Mouse (Mus musculus) lung, adult 2 months (tissue): ENCODE results near the gene Rpl5. TPM values are rescaled to one million over a fixed set of nuclear protein-coding genes. Genes with fewer than 3 reads are reported as not detected.
"Not testable (repeated sequence)": the region's sequence is repeated elsewhere in the genome, so short reads cannot be mapped to it uniquely, and the experiment has no call there.

Experiments used
- DNase-seq: peaks from one replicate; pipeline ENCODE4 v3.0.0; 2022
- H3K4me1 ChIP-seq: fragments of 200-500 bp; 2 replicates; pipeline ENCODE4 v1.6.1; 2011; ENCODE audit warnings: low read length; ENCODE audit not compliant: control insufficient read depth, insufficient read depth
- H3K4me3 ChIP-seq: fragments of 200-500 bp; replicated peaks from 2 replicates; pipeline ENCODE3; 2011; ENCODE audit warnings: low read depth, mild to moderate bottlenecking, control low read depth, low read length; ENCODE audit errors: extremely low read depth
- CTCF ChIP-seq: fragments of 200-500 bp; IDR thresholded peaks from 2 replicates; pipeline ENCODE4 v1.5.1; 2011; ENCODE audit warnings: mild to moderate bottlenecking, low read length, control low read depth; ENCODE audit not compliant: insufficient read depth
- POLR2A ChIP-seq: fragments of 200-500 bp; IDR thresholded peaks from 2 replicates; pipeline ENCODE4 v1.6.1; 2011; ENCODE audit warnings: low read depth, mild to moderate bottlenecking, control low read depth, low read length, borderline replicate concordance; ENCODE audit errors: extremely low read depth
- WGBS: fragments of 180-500 bp; shearing (Covaris S2); methylation state at CpG from one replicate; pipeline ENCODE4 v1.1.7; 2018; 5-methylcytosine and 5-hydroxymethylcytosine counted together
- polyA plus RNA-seq: library from polyadenylated mRNA; depleted of rRNA; stranded (reverse); fragments of >200 nt; gene quantifications from 2 replicates; pipeline ENCODE4 v1.2.3, GENCODE M21; 2012

Rpl5 gene
- polyA plus RNA-seq, 1 experiment = 18.8 TPM

DNA sequence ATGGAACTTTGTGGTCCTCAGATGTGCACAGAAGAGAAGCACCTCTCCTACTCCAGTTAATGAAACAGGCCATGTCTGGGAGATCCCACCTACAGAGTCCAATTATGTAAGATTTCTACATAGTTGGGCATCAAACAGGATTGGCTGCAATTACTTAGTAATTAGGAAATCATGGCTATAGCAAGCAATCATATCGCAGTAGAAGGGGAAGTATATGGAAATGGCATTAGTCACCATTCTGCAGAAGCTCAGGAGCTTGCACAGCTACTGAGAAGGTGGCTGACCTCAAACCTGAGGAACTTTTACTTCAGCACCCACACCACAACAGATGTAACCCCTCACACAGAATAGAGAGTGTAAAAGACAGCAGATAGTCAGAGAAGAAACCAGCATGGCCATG lies 22.5 kb downstream of the Rpl5 start:
- TF ChIP-seq POLR2A = no peak
- no peak for TF ChIP-seq CTCF
- whole genome bisulfite sequencing = 76% methylated on average over 1 of the region's 1 CpGs
- Histone ChIP-seq H3K4me3 (no peak overlapping the region), H3K4me1 (no peaks in the 10 kb centered on the region; the same call in 1 of the 2 replicates)
- DNase-seq = no peak

DNA sequence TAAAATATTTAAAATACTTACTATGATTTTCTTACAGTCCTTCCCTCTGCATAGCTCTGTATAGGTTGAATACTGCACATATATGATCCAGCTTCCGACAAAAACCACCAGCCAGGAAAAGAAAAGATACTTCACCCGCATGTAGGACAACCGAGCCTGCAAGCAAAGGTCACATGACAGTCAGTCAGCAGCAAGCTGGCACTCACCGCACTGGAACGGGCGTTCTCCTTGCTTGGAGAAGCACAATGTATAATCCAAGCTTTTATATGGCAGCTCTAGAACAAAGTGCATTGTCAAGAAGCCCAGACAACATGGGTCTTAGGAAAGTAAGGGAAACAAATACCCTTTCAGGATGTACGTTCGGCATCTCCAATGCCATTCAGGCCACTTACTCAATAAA lies 24.3 kb downstream of the Rpl5 start:
- Histone ChIP-seq H3K4me3 (no peak overlapping the region), H3K4me1 (no peaks in the 10 kb centered on the region; the same call in 1 of the 2 replicates)
- WGBS = 79% methylated on average over 8 of the region's 8 CpGs
- no peak for DNase-seq
- TF ChIP-seq POLR2A = no peak
- no peak for TF ChIP-seq CTCF

DNA sequence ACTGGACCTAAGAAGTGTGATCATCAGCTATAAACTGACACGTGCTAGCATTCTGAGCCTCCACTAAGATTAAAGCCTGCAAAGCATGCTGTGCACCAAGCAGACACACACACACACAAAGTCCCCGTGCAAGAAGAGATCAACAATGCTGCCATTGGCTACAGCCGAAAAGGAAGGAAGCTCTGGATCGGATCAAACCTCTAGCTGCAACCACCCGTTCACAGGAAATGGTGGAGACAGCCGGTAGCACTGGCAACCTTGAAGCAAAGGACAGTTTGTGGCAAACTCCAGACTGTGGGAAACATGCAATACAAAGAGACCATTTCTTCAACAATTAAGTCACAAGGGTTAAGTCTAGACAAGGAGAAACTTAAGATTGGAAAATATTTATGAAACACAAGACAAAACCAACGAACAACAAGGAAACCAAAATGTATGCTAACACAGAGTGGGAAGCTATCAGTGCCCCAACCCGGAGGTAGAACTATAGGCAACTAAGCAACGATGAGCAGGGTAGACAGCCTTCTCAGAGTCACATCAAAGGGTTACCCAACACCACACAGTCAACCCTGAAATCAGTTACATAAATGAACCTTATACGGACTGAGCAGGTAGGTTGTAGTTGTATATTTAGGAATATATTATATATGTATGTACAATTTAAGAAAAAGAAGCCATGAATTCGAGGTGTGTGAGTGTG lies 26.4 kb downstream of the Rpl5 start:
- H3K4me1 ChIP-seq = no peaks in the 10 kb centered on the region; the same call in 1 of the 2 replicates
- no peak overlapping the region for H3K4me3 ChIP-seq
- WGBS = 52% methylated on average over 11 of the region's 11 CpGs
- DNase-seq = no peak
- TF ChIP-seq CTCF (no peak), POLR2A (no peak)

DNA sequence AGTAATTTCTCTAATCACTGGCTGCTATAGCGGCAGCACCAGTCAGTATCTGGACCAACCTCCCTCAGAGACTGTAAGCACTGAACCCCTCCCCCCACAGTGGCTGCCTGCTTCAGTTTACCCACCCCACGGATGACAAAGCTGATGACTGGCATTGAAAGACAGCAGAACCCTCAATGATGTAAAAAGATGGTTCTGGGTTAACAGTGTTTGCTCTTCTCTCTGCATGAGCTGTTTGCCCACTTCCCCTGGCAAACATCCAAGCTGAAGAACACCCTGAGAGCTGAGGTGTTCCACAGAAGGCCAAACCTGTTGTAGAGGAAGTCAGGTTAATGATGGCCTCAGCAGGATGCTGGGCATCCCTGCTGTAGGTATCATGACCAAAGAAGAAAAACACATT lies 32.3 kb downstream of the Rpl5 start:
- no peak overlapping the region for H3K4me3 ChIP-seq
- 41% methylated on average over 2 of the region's 2 CpGs for WGBS
- no peak for DNase-seq
- TF ChIP-seq CTCF (no peak), POLR2A (no peak)
- H3K4me1 ChIP-seq = no peaks in the 10 kb centered on the region

DNA sequence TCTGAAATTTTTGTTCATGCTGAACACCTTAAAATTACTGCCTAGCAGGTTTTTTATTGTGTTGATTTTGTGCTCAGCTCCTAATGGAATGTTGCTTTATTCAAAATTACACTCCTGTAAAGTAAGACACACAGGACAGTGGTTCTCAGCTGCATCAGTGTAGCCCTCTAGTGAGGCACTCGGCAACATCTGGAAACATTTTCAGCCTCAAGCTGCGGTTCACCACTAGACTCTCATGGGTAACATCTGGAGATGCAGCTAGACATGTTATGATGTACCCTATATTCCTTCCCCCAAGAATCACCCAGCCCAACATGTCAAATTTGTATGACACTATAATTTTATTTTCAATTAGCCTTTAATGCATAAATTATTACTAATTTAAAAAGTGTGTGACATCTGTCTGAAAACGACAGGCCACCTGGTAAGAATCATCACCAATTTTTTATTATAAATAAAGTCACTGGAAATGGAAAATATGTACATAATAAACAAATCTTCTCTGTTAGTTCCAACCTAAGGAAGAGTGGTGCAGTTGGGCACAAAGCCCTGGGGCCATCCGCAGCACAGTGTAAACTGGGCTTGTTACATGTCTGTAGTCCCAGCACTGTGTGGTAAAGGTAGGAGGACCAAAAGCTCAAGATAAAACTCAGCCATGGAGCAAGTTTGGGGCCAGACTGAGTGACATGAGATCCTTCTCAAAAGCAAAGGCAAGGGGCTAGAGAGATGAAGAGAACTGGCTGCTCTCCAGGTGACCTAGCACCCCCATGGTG lies 33.1 kb downstream of the Rpl5 start:
- WGBS = 66% methylated on average over 4 of the region's 4 CpGs
- TF ChIP-seq POLR2A (no peak), CTCF (no peak)
- H3K4me1 ChIP-seq = no peaks in the 10 kb centered on the region
- H3K4me3 ChIP-seq = no peak overlapping the region
- no peak for DNase-seq

DNA sequence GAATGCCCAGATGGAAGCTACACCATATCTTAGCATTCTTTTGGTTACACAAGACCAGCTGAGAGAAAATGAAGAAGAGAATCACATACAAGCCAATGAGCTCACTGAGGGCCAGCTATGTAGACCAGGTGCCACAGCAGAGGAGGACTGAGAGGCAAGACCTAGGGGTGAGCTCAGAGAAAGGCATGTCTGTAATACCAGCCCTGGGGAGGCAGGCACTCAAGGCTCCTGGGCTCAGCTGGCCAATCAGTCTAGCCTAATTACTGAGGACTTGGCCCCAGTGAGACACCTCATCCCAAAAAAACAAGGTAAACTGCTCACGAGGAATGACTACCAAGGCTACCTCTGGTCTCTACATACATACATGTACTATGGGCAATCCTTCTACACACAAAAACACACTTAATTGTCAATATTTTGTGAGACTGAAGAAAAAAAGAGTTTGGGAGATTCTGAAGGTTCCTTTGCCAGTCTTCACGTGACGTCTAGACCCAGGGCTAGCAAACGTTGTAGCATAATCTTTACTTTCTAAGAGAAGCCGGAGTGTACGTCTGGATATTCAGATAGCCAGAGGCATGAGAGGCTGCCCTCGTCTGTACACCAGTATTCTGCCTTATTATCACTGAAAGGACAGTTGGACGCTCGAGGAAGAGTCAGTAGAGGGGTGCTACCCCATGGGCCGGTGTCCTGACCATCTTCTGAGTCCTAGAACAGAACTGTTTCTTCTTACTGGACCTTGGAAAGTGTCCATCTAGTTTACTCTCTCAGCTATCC lies 34.7 kb downstream of the Rpl5 start:
- TF ChIP-seq CTCF = no peak
- TF ChIP-seq POLR2A = no peak
- 91% methylated on average over 10 of the region's 10 CpGs for WGBS
- DNase-seq = no peak
- no peak overlapping the region for H3K4me3 ChIP-seq
- H3K4me1 ChIP-seq = peaks cover 2% of the 10 kb centered on the region; the same call in 1 of the 2 replicates

DNA sequence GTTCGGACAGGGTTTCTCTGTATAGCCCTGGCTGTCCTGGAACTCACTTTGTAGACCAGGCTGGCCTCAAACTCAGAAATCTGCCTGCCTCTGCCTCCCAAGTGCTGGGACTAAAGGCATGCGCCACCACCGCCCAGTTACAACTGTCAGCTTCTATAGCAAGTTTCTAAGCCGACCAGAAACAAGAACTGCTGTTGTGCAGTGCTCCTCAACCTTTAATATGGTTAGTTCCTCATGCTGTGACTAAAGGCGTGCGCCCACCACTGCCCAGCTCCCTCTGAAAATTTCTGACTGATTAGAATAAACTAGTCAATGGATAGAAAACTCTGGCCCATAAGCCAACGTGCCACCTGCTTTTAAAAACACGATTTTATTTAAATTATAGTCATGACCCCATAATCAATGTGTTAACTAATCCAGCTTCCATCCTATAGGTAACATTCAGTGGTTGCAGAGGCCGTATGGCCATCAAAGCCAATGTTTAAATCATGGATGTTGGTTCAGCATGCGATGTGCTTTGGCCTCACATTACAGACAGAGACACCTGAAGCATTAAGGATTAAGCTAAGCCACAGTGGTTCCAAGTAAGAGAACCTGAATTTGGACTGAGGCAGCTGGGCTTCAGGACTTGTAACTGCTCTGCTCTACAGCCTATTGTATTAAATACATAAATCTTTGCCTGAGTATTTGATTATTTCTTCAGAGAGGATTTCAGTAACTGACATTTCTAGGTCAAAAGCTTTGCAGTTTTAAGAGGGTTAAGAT lies 36.5 kb downstream of the Rpl5 start:
- no peak for DNase-seq
- TF ChIP-seq CTCF (no peak), POLR2A (no peak)
- Histone ChIP-seq H3K4me1 (peaks cover 4% of the 10 kb centered on the region; the same call in 1 of the 2 replicates), H3K4me3 (no peak overlapping the region)
- 86% methylated on average over 10 of the region's 10 CpGs for WGBS

DNA sequence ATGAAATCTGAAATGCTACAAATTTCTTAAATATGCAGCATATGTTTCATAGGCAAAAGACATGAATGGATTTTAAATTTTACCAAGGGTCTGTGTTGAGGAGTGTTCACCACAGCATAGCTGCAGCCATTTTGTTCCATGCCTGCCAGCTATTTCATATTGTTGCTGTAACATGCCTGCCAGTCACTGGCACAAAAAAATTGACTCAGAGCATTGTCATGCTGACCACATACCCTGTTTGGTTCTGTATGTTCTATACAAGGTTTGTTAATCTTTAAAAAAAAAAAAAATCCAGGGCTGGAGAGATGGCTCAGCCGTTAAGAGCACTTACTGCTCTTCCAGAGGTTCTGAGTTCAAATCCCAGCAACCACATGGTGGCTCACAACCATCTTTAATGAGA lies 38.2 kb downstream of the Rpl5 start:
- 69% methylated on average over 1 of the region's 1 CpGs for WGBS
- H3K4me1 ChIP-seq, H3K4me3 ChIP-seq, DNase-seq: not testable (repeated sequence)

DNA sequence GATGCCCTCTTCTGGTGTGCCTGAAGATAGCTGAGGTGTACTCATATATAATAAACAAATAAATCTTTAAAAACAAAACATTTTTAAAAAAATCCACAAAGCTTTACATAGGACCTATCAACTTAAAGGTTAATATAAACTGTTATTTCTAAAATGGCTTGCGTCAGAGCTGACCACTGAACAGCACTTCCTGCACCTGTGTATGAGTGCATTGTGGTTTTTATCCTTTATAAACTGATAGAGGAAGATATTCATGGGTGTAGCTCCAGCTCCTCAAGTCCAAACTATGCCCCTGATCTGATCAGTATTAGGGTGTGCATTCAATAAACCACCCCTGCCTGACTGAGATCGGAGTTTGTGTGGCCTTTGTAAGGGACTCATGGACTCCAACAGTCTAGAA lies 38.6 kb downstream of the Rpl5 start:
- TF ChIP-seq POLR2A (no peak), CTCF (no peak)
- WGBS = 72% methylated on average over 2 of the region's 2 CpGs
- no peak for DNase-seq
- peaks cover 9% of the 10 kb centered on the region for H3K4me1 ChIP-seq
- no peak overlapping the region for H3K4me3 ChIP-seq
